Mouse (Mus musculus) limb, embryonic 11.5 days (tissue): ENCODE measurements around the gene Zmym3. TPM values are rescaled to one million over a fixed set of nuclear protein-coding genes. Genes with fewer than 3 reads are reported as not detected.

Experiments
- ATAC-seq: fragments of 200-750 bp; cut with Nextera tagmentation; 2 replicates; pipeline ENCODE4 v1.8.0; 2017; ENCODE audit warnings: low read depth; ENCODE audit not compliant: insufficient number of reproducible peaks, low FRiP score, low TSS enrichment
- DNase-seq: peaks from one replicate; pipeline ENCODE4 v3.0.0-alpha.2; 2015; ENCODE audit warnings: low spot score
- H3K27ac ChIP-seq: fragments of 300-500 bp; sonication (generic); replicated peaks from 2 replicates; pipeline ENCODE4 v1.5.1; 2014; ENCODE audit warnings: low read depth, mild to moderate bottlenecking, low read length
- H3K27me3 ChIP-seq: fragments of 300-500 bp; sonication (generic); 2 replicates; pipeline ENCODE4 v1.6.1; 2014; ENCODE audit warnings: mild to moderate bottlenecking, low read length, mixed read lengths; ENCODE audit not compliant: control insufficient read depth, insufficient read depth
- H3K36me3 ChIP-seq: fragments of 300-500 bp; sonication (generic); 2 replicates; pipeline ENCODE4 v1.6.1; 2014; ENCODE audit warnings: mild to moderate bottlenecking, low read length, moderate library complexity, mixed read lengths; ENCODE audit not compliant: control insufficient read depth, insufficient read depth
- H3K4me1 ChIP-seq: fragments of 300-500 bp; sonication (generic); 2 replicates; pipeline ENCODE4 v1.6.1; 2014; ENCODE audit warnings: low read length, mixed read lengths; ENCODE audit not compliant: control insufficient read depth, insufficient read depth
- H3K4me2 ChIP-seq: fragments of 300-500 bp; sonication (generic); 2 replicates; pipeline ENCODE4 v1.6.1; 2014; ENCODE audit warnings: low read depth, mild to moderate bottlenecking, moderate library complexity; ENCODE audit not compliant: severe bottlenecking
- H3K4me3 ChIP-seq: fragments of 300-500 bp; sonication (generic); 2 replicates; pipeline ENCODE4 v1.5.1; 2014; ENCODE audit warnings: low read depth, low read length
- H3K9ac ChIP-seq: fragments of 300-500 bp; sonication (generic); 2 replicates; pipeline ENCODE4 v1.6.1; 2014; ENCODE audit warnings: mild to moderate bottlenecking, low read length
- H3K9me3 ChIP-seq: fragments of 300-500 bp; sonication (generic); 2 replicates; pipeline ENCODE4 v1.6.1; 2016; ENCODE audit warnings: low read length; ENCODE audit not compliant: control insufficient read depth
- WGBS: fragments of 180-500 bp; shearing (Covaris S2); extraction: QIAGEN DNeasy Blood & Tissue Kit; methylation state at CpG from one replicate; pipeline ENCODE4 v1.1.7; 2014; 5-methylcytosine and 5-hydroxymethylcytosine counted together
- polyA plus RNA-seq: library from polyadenylated mRNA; unstranded; fragments of >200 nt; fragmentation: Nextera tagmentation; extraction: Ambion mirVana; gene quantifications from 2 replicates; pipeline ENCODE4 v1.2.1, GENCODE M21; 2014

Zmym3 gene
- 27.4 and 29.5 TPM in 2 replicates for polyA plus RNA-seq

DNA sequence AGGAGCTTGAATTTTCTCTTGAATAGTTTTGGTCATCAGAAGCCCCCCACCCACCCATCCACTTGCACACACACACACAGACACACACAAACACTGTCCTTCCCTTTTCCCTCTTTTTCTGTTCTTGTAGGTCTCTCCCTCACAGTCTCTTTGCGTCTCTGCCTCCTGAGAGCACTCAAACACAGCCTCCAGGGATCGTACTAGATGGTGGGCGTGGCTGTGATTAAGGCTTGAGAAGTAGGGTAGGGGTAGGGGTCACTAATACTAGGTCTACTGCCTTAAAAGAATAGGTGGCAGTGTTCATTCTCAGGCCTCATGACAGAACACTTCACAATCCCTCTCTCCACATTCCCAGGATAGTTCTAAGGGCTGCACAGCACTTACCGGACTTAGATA lies at the start of gene Zmym3:
TSS of gene Zmym3 (minus strand) at position 150 of the 396 bp plus-strand sequence.
- DNase-seq, result no peak
- H3K27me3 ChIP-seq, result 0 out of 2 replicates have a peak, but pooled peaks cover 3% of the 10 kb centered on the region

DNA sequence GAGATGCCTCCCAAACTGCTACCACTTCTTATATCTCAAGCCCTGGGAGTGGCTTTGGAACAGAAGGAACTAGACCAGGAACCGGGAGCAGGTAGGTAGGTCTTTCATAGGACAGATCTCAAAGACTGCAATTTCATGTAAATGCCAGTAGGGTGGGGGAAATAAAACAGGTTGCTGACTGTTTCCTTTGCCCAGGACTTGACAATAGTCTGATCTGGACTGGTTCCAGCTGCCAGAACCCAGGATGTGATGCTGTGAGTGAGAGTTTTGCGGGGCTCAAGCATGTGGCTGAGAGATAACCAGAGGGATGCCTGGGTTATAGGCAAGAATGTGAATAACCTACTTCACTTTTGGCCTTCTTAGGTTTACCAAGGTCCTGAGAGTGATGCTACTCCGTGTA lies 30.9 kb upstream of the Zmym3 start:
- H3K36me3 ChIP-seq, result no peaks in the 10 kb centered on the region; the same call in 1 of the 2 replicates
- 87% methylated on average over 3 of the region's 3 CpGs for WGBS
- no peak for ATAC-seq
- no peaks in the 10 kb centered on the region for H3K4me1 ChIP-seq
- no peak overlapping the region for H3K27ac ChIP-seq
- H3K9ac ChIP-seq, result no peak overlapping the region
- H3K4me2 ChIP-seq, result no peak overlapping the region
- no peak for DNase-seq
- 0 out of 2 replicates have a peak, but pooled peaks cover 2% of the 10 kb centered on the region for H3K27me3 ChIP-seq
- H3K4me3 ChIP-seq, result no peak overlapping the region
- no peaks in the 10 kb centered on the region for H3K9me3 ChIP-seq

More for the DNA sequence above, at the start of gene Zmym3:
- H3K4me2 ChIP-seq, result peak within 1 kb of the TSS; percentile 38
- 0 out of 2 replicates have a peak, but pooled peaks cover 2% of the 10 kb centered on the region for H3K36me3 ChIP-seq
- H3K27ac ChIP-seq, result no peak within 1 kb of the TSS
- H3K9ac ChIP-seq, result 0 out of 2 replicates have a peak within 1 kb of the TSS, but pooled peaks have one; percentile 0
- ATAC-seq, result no peak
- H3K9me3 ChIP-seq, result no peaks in the 10 kb centered on the region
- 39% methylated on average over 4 of the region's 4 CpGs for whole genome bisulfite sequencing
- peak within 1 kb of the TSS; percentile 53 for H3K4me3 ChIP-seq
- peaks cover 8% of the 10 kb centered on the region; the same call in 1 of the 2 replicates for H3K4me1 ChIP-seq

DNA sequence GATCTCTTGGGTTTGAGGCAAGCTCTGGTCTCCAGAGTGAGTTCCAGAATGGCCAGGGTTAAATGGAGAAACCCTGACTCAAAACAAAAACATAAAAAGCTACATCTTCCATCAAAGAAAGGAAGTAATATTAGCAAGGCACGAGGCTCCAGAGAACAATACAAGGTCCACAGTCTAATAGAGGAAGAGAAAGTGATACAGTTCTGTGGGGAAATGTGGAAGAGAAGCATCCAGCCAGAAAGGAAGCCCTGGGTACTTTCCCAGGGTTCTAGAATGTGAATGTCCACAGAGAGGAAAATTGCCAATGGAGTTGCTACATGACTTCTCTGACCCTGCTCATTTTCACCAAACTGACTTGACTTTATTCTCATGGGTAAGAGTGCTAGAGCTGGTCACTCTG lies 30.5 kb upstream of the Zmym3 start:
- Histone ChIP-seq H3K9ac (no peak overlapping the region), H3K9me3 (no peaks in the 10 kb centered on the region), H3K4me2 (no peak overlapping the region), H3K27me3 (0 out of 2 replicates have a peak, but pooled peaks cover 2% of the 10 kb centered on the region), H3K36me3 (no peaks in the 10 kb centered on the region; the same call in 1 of the 2 replicates), H3K4me1 (no peaks in the 10 kb centered on the region), H3K27ac (no peak overlapping the region), H3K4me3 (no peak overlapping the region)
- DNase-seq, result no peak
- 70% methylated on average over 1 of the region's 1 CpGs for WGBS
- ATAC-seq, result no peak

DNA sequence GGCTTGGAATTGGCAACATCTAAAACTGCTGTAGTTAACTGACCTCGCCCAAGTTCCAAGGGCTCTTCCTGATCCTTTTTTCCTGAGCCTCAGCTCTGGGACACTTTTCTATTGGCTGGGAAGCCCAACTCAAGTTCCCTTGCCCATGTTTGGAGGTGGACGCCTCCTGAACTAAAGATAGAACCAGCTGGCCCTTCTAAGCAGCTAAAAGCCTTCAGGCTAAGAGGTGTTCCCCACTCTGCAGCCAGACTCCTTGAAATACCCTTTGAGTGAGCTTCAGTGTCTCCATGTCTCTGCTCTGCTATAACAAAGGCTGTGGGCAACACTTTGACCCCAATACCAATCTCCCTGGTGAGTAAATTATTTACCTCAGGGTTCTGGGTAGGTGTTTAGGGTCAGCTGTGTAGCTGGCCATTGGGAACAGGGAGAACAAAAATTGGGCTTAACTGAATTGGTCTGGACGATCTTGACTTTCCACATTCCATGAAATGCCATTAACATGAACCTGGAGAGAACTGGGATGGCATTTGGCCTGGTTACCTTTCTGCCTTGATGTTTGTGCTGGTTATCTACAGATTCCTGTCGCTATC lies 28.3 kb upstream of the Zmym3 start, which contains the start of gene Itgb1bp2:
TSS of gene Itgb1bp2 (plus strand) at position 203 of the 590 bp plus-strand sequence.
- H3K9me3 ChIP-seq, result no peaks in the 10 kb centered on the region
- H3K9ac ChIP-seq, result no peak within 1 kb of the TSS
- no peaks in the 10 kb centered on the region for H3K4me1 ChIP-seq
- peaks cover 5% of the 10 kb centered on the region; the same call in 1 of the 2 replicates for H3K36me3 ChIP-seq
- 73% methylated on average over 4 of the region's 4 CpGs for WGBS
- H3K4me3 ChIP-seq, result no peak within 1 kb of the TSS
- 0 out of 2 replicates have a peak, but pooled peaks cover 2% of the 10 kb centered on the region for H3K27me3 ChIP-seq
- no peak within 1 kb of the TSS for H3K4me2 ChIP-seq
- no peak for DNase-seq
- H3K27ac ChIP-seq, result no peak within 1 kb of the TSS
- no peak for ATAC-seq

DNA sequence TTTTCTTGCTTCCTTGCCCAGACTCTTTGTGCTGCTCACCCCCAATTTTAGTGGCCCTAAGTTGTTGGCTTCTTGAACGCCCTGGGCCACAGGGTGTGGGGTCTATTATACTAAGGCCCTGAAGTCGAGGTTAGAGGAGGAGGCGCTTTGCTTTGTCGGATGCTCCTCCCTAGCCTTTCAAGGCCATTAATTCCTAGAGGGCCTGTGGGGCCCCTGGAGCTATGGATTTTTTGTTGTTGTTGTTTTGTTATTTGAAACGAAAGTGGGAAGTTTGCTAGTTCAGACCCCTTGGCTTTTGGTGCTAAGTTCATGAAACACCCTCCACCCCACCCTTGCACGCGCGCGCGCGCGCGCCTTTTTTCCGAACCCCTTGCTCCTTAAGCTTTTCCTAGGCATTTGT lies 9.3 kb upstream of the Zmym3 start:
- Histone ChIP-seq H3K9me3 (no peaks in the 10 kb centered on the region), H3K36me3 (no peaks in the 10 kb centered on the region), H3K27me3 (0 out of 2 replicates have a peak, but pooled peaks cover 2% of the 10 kb centered on the region), H3K27ac (peak overlapping the region; percentile 92), H3K9ac (peak overlapping the region; percentile 95), H3K4me1 (no peaks in the 10 kb centered on the region), H3K4me2 (no peak overlapping the region), H3K4me3 (peak overlapping the region; percentile 68)
- DNase-seq (peak; percentile 59), ATAC-seq (no peak)
- 24% methylated on average over 14 of the region's 14 CpGs for WGBS

DNA sequence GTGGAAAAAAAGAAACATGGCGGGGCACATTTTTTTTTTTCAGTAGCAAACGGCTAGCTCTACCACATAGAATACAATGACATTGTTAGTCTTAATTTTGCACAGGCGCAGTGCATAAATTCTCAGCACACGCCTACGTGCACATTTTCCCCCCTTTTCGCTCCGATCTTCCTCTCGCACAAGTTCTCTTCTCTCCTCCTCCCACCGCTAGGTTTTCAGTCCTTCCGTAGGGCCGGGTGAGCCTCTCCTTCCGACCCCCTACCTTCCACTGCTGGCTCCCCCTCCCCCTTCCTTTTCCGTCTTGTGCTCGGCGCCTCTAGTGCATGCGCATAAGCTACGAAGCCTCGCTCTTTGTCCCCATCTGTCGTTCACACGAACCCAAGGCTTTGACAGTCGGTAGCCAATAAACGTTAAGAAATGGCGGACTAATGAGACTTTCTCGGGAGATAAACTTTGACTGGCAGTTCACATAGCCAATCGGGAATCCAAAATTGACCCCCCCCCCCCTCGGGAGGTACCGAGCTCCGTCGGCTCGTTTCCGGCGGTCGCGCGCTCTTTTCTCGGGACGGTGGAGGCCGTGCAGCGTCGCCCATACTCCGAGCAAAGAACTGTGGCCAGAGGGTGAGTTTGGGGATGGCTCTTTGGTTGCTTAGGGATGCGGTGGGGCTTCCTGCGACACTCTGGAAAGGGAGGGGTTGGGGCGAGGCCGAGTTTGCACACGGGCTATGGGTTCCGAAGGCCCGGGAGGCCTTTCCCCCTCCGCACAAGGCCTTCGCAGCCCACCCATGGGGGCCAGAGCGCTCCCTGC lies 8.7 kb upstream of the Zmym3 start, which contains the start of gene Nono:
TSS of gene Nono (plus strand) at position 177 of the 808 bp plus-strand sequence.
- Histone ChIP-seq H3K36me3 (no peaks in the 10 kb centered on the region), H3K4me3 (peak within 1 kb of the TSS; percentile 68), H3K27me3 (0 out of 2 replicates have a peak, but pooled peaks cover 2% of the 10 kb centered on the region), H3K9ac (peak within 1 kb of the TSS; percentile 95), H3K4me2 (peak within 1 kb of the TSS; percentile 22; the same call in 1 of the 2 replicates), H3K27ac (peak within 1 kb of the TSS; percentile 92), H3K4me1 (no peaks in the 10 kb centered on the region), H3K9me3 (no peaks in the 10 kb centered on the region)
- DNase-seq (peak; percentile 87), ATAC-seq (peak; percentile 94)
- 18% methylated on average over 47 of the region's 51 CpGs for WGBS

DNA sequence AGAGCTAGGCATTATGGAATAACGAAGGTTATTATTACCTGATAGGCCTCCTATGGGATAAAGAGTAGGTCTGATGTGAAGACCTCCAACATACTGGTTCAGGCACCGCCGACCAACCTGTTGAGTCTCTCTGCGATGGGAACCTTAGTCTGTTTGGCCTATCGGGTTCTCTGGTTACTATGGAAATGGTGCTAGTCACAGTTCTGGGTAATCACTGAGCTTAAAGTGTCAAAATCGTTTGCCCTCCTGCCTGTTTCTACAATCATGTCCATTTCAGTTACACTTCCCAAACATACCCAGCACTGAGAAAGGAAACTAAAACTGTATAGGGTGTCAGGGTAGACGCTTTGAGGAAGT lies 8.1 kb upstream of the Zmym3 start:
- H3K9me3 ChIP-seq, result no peaks in the 10 kb centered on the region
- H3K4me3 ChIP-seq, result peak overlapping the region; percentile 14; the same call in 1 of the 2 replicates
- H3K9ac ChIP-seq, result peak overlapping the region; percentile 43; the same call in 1 of the 2 replicates
- no peaks in the 10 kb centered on the region for H3K36me3 ChIP-seq
- H3K4me2 ChIP-seq, result peak overlapping the region; percentile 22; the same call in 1 of the 2 replicates
- H3K4me1 ChIP-seq, result no peaks in the 10 kb centered on the region
- DNase-seq, result peak; percentile 29
- H3K27me3 ChIP-seq, result 0 out of 2 replicates have a peak, but pooled peaks cover 2% of the 10 kb centered on the region
- ATAC-seq, result no peak
- 27% methylated on average over 7 of the region's 7 CpGs for WGBS
- H3K27ac ChIP-seq, result peak overlapping the region; percentile 92

DNA sequence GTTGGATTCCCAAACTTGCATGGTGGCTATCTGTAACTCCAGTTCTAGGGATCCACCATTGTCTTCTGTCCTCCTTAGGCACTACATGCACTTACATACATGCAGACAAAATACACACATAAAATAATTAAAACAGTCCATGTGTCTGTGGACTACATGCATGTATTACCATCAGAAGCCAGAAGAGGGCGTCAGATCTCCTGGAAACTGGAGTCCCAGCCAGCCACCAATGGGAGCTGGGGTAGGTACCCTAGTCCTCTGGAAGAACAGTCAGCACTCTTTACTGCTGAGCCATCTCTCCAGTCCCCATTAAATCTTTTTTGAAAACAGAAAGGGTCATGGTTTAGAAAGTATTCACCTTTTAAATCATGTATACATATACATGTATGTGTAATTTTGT lies 7.1 kb upstream of the Zmym3 start:
- DNase-seq, result no peak
- WGBS, result 4% methylated on average over 1 of the region's 1 CpGs

More for the DNA sequence above, 7.1 kb upstream of the Zmym3 start:
- Histone ChIP-seq H3K27me3 (0 out of 2 replicates have a peak, but pooled peaks cover 2% of the 10 kb centered on the region), H3K9ac (no peak overlapping the region), H3K4me3 (no peak overlapping the region), H3K4me2 (no peak overlapping the region), H3K9me3 (no peaks in the 10 kb centered on the region), H3K36me3 (no peaks in the 10 kb centered on the region), H3K4me1 (no peaks in the 10 kb centered on the region), H3K27ac (no peak overlapping the region)
- no peak for ATAC-seq
